Mouse (Mus musculus): Measurements from ENCODE around the gene Cnot11.

Cnot11 gene

DNA sequence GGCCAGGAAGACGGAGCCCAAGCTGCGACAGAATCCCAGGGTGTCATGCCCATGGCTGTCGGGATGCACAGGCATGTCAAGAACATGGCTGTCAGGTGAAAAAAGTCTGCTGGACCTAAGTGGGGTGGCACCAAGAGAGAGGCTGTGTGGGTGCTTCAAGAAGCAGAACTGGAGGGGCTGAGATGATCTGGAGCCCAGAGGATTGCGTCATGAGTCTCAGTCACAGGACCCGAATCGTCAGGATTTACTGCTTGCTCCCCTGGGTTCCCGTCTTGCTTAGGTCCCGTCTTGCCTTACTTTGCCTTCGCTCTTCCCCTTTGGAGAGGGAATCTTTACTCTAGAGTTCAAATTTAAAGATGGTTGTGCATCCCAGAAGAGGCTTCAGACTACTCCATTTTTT lies 48.4 kb downstream of the Cnot11 start:
- WGBS, result 92% methylated on average over 9 of the region's 9 CpGs

DNA sequence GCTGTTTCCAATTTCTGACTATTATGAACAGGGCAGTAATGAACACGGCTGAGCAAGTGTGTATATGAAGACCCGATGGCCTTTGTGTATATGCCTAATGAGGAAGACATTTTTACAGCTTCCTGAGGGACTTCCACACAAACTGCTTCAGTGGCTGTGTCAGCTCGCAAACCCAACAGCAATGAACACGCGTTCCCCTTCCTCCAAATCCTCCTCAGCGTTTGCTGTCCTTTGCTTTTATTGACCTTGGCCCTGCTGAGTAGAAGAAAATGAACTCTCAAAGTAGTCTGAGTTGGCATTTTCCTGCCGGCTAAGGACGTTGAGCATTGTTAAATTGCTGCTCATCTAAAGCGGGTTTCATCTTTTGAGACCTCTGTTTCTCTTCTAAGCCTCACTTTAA lies 50.6 kb downstream of the Cnot11 start:
- 79% methylated on average over 9 of the region's 9 CpGs for WGBS

- WGBS, result 69% methylated on average over 5 of the region's 5 CpGs
Observed at GRCm38 (mm10) chr1:39590193-39590592, 55.4 kb downstream of the Cnot11 start.

DNA sequence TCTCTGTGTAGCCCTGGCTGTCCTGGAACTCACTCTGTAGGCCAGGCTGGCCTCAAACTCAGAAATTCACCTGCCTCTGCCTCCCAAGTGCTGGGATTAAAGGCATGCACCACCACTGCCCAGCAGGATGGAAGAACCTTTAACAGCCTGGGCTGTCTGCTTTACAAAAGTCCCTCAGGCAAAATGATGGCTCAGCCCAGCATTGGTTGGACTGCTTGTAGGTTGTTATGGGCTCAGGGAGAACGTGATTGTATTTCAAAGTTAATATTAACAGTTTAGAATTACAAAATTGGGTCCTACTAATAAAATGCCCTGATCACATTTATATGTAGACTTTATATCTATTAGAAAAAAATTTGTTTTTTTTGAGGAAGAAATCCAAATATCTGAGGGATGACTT lies 56.8 kb downstream of the Cnot11 start:
- 73% methylated on average over 1 of the region's 1 CpGs for WGBS

GRCm38 (mm10) chr1:39592090-39592489 lies 57.3 kb downstream of the Cnot11 start:
- WGBS, result 82% methylated on average over 4 of the region's 4 CpGs

DNA sequence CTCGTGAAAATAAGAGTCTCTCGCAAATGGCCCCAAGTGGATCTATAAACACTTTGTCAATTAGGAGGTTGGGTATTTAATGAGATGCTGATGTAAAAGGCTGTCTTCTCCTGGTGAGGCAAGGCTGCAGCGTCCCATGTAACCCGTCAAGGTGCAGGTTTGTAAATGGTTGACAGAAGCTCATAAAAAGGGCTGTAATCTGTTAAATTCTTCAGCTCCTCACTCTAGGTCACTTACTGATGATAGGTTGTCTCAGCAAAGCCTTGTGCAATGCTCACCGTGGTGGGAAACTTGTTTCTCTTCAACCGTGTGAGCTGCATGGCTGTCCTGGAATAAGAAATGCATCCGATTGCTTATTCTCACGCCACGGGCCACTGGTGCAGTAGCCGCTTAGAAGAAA lies 59.0 kb downstream of the Cnot11 start:
- WGBS, result 87% methylated on average over 10 of the region's 10 CpGs

All from cerebral cortex, adult 2 months (tissue).